Mouse (Mus musculus): ENCODE measurements at regions not wholly inside any gene's neighbourhood (a gene's known extent, or its start where the extent isn't known, plus 50 kb on each side); places are given as distances from the start of the nearest gene placed in this dataset.

- no peak for DNase-seq (ENCODE audit: low spot score in 2 of 2)
These were observed 437.5 kb upstream of the Mki67 start for GRCm38 (mm10) chr7:136153621-136154020.

GRCm38 (mm10) chr7:136159136-136159535 is 443.0 kb upstream of the Mki67 start:
- DNase-seq (ENCODE audit: low spot score in 2 of 2), result no peak

GRCm38 (mm10) chr7:136161526-136161925 is 445.4 kb upstream of the Mki67 start:
- no peak for DNase-seq (ENCODE audit: low spot score in 2 of 2)

- no peak for DNase-seq (ENCODE audit: low spot score in 2 of 2)
These were observed 448.7 kb upstream of the Mki67 start for GRCm38 (mm10) chr7:136164834-136165233.

- no peak for DNase-seq (ENCODE audit: low spot score in 2 of 2)
These were observed 453.1 kb upstream of the Mki67 start for GRCm38 (mm10) chr7:136169261-136169660.

- no peak for DNase-seq (ENCODE audit: low spot score in 2 of 2)
These were observed 460.2 kb upstream of the Mki67 start for GRCm38 (mm10) chr7:136176373-136176772.

GRCm38 (mm10) chr7:136180996-136181395 is 464.8 kb upstream of the Mki67 start:
- DNase-seq (ENCODE audit: low spot score in 2 of 2), result no peak

- DNase-seq (ENCODE audit: low spot score in 2 of 2), result no peak
These were observed 465.9 kb upstream of the Mki67 start for GRCm38 (mm10) chr7:136182101-136182500.

- DNase-seq (ENCODE audit: low spot score in 2 of 2), result no peak
These were observed 480.4 kb upstream of the Mki67 start for GRCm38 (mm10) chr7:136196424-136197160.

- DNase-seq (ENCODE audit: low spot score in 2 of 2), result no peak
These were observed 492.7 kb upstream of the Mki67 start for GRCm38 (mm10) chr7:136208879-136209278.

GRCm38 (mm10) chr7:136209299-136210171 is 493.4 kb upstream of the Mki67 start:
- DNase-seq (ENCODE audit: low spot score in 2 of 2), result no peak

GRCm38 (mm10) chr7:136212492-136212891 is 496.3 kb upstream of the Mki67 start:
- DNase-seq (ENCODE audit: low spot score in 2 of 2), result no peak

- DNase-seq (ENCODE audit: low spot score in 2 of 2), result no peak
These were observed 497.1 kb upstream of the Mki67 start for GRCm38 (mm10) chr7:136213057-136213961.

- DNase-seq (ENCODE audit: low spot score in 2 of 2), result no peak
These were observed 497.8 kb upstream of the Mki67 start for GRCm38 (mm10) chr7:136213962-136214308.

GRCm38 (mm10) chr7:136214415-136214814 is 498.3 kb upstream of the Mki67 start:
- DNase-seq (ENCODE audit: low spot score in 2 of 2), result no peak

- DNase-seq (ENCODE audit: low spot score in 2 of 2), result no peak
These were observed 500.6 kb upstream of the Mki67 start for GRCm38 (mm10) chr7:136216734-136217133.

- no peak for DNase-seq (ENCODE audit: low spot score in 2 of 2)
These were observed 503.5 kb upstream of the Mki67 start for GRCm38 (mm10) chr7:136219564-136220244.

- no peak for DNase-seq (ENCODE audit: low spot score in 2 of 2)
These were observed 504.3 kb upstream of the Mki67 start for GRCm38 (mm10) chr7:136220245-136221167.

GRCm38 (mm10) chr7:136221620-136222019 is 505.5 kb upstream of the Mki67 start:
- DNase-seq (ENCODE audit: low spot score in 2 of 2), result no peak

- DNase-seq (ENCODE audit: low spot score in 2 of 2), result no peak
These were observed 509.9 kb upstream of the Mki67 start for GRCm38 (mm10) chr7:136226031-136226430.

Measured in left cerebral cortex, adult 18-20 months (tissue).